Mouse (Mus musculus) right cerebral cortex, postnatal 36 days (tissue): ENCODE results near the gene Dzank1.

Experiments
- DNase-seq, 2 experiments: peaks; one replicate each; pipeline ENCODE4 v3.0.0; 2022; ENCODE audit warnings: low spot score in 2 of 2, mixed read lengths in 1 of 2

Gene Dzank1

GRCm38 (mm10) chr2:144465876-144466575 is 61.2 kb downstream of the Dzank1 start:
- peak; percentile 42 to 59 for DNase-seq

GRCm38 (mm10) chr2:144464799-144465760 is 62.1 kb downstream of the Dzank1 start:
- peak; percentile 72 to 83 for DNase-seq

GRCm38 (mm10) chr2:144464182-144464581 is 63.0 kb downstream of the Dzank1 start:
- DNase-seq, result no peak

- DNase-seq, result peak; percentile 89 to 90
These were observed 68.0 kb downstream of the Dzank1 start for GRCm38 (mm10) chr2:144458975-144459754.

- DNase-seq, result no peak
These were observed 68.9 kb downstream of the Dzank1 start for GRCm38 (mm10) chr2:144458355-144458754.

- peak; percentile 55 to 76 for DNase-seq
These were observed 74.7 kb downstream of the Dzank1 start for GRCm38 (mm10) chr2:144452364-144453008.

- no peak for DNase-seq
These were observed 76.8 kb downstream of the Dzank1 start for GRCm38 (mm10) chr2:144450378-144450777.

GRCm38 (mm10) chr2:144446360-144446999 is 80.7 kb downstream of the Dzank1 start:
- DNase-seq, result no peak

GRCm38 (mm10) chr2:144441386-144441915 is 85.8 kb downstream of the Dzank1 start:
- peak; percentile 66 to 67 for DNase-seq

GRCm38 (mm10) chr2:144439191-144439700 is 88.0 kb downstream of the Dzank1 start:
- DNase-seq, result no peak

- DNase-seq, result no peak
These were observed 88.8 kb downstream of the Dzank1 start for GRCm38 (mm10) chr2:144438424-144438823.

GRCm38 (mm10) chr2:144435679-144436078 is 91.5 kb downstream of the Dzank1 start:
- peak in 1 of 2 experiments; percentile 30 for DNase-seq

- DNase-seq, result no peak
These were observed 95.9 kb downstream of the Dzank1 start for GRCm38 (mm10) chr2:144431286-144431825.

GRCm38 (mm10) chr2:144429171-144429570 is 98.0 kb downstream of the Dzank1 start:
- no peak for DNase-seq

- DNase-seq, result no peak
These were observed 98.6 kb downstream of the Dzank1 start for GRCm38 (mm10) chr2:144428659-144429058.

- no peak for DNase-seq
These were observed 99.4 kb downstream of the Dzank1 start for GRCm38 (mm10) chr2:144427852-144428251.

- DNase-seq, result no peak
These were observed 101.5 kb downstream of the Dzank1 start for GRCm38 (mm10) chr2:144425761-144426160.

- DNase-seq, result no peak
These were observed 105.0 kb downstream of the Dzank1 start for GRCm38 (mm10) chr2:144422094-144422675.
